Mouse (Mus musculus) gastrocnemius, adult 18-20 months (tissue): Measurements from ENCODE around the gene Rflnb. TPM values are rescaled to one million over a fixed set of nuclear protein-coding genes. Genes with fewer than 3 reads are reported as not detected.

Experiments used
- DNase-seq: peaks from one replicate; pipeline ENCODE4 v3.0.0; 2021; ENCODE audit warnings: low spot score
- long read RNA-seq, 2 experiments: library from polyadenylated mRNA; stranded (forward); transcript quantifications; one replicate each; pipeline ENCODE4 v2.0.0; 2021
- total RNA-seq, 2 experiments: library from RNA; stranded (reverse); gene quantifications; 2 replicates each; pipeline ENCODE4 v1.2.3; 2021

Rflnb gene
- total RNA-seq: 10 to 100 TPM; 10.9 to 16.1 TPM
- long read RNA-seq, experiment 1, transcript Rflnb-201 (3 exons, 3,512 nt): major isoform, 29 of 33 reads
- long read RNA-seq, experiment 1, partial matches to known transcripts: 0 of 33 reads
- long read RNA-seq, experiment 1, other reads (novel, unspliced or antisense): 4 of 33 reads
- long read RNA-seq, experiment 2, transcript Rflnb-201 (3 exons, 3,512 nt): major isoform, 14 of 16 reads
- long read RNA-seq, experiment 2, partial matches to known transcripts: 0 of 16 reads
- long read RNA-seq, experiment 2, other reads (novel, unspliced or antisense): 2 of 16 reads

DNA sequence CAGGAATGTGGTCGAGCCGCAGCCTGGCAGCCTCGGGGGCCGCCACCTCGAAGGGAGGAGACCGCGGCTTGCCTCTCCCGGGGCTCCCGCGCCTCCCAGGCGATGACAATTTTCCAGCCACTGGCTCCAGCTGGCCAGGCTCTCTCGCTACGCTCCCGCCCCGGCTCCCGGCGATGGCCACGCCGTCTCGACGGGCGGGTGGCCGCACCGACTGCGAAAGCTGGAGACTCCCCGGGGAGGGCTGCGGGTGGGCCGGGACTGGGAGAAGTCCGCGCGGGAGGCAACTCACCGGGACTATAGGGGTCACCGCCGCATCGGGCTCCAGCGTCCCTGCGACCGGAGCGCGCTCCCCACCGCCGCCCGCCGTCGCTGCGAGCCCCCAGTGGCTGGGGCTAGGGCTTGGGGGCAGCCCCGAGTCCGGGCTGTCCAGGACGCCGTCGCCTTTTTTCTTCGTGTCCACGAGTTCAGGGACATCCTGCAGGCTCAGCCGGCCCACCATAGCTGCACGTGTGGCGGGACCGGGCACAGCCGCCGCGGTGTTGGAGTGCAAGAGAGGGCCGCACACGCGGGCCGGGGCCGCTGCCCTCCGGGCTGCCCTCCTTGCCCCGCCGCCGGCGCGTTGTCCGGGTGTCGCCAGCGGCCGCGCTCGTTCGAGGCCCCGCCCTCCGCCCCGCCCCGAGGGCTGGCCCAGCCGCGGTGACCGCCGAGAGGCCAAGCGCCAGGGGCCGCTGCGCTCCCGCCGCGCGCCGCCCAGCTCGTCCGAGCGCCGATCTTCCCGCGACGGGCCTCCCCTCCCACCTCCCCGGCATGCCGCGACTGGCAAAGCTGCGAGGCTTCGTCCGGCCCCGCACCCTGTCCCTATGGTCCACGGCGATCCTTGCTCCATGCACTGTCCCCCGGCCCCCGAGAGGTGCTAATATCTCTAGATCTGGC is at the start of gene Rflnb:
Gene Rflnb (minus strand): TSS at position 644 of the 933 bp plus-strand sequence.
- DNase-seq: peak; percentile 87

DNA sequence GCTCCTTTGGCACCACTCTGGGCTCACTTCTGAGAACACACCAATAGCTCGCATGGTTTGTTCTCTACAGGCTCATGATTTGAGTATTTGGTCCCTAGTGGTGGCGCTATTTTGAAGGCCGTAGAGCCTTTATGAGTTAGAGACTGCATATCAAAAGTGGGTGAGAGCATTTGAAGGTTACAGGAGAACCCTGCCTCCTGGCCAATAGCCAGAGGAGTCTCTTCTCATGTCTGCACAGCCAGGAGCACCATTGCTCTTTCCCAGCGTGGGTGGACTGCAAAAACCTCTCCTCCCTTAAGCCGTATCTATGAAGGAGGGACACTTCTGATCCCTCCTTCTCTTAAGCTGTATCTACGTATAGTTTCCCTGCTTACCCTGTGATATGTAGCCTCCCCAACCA is 49.8 kb upstream of the Rflnb start:
- no peak for DNase-seq

DNA sequence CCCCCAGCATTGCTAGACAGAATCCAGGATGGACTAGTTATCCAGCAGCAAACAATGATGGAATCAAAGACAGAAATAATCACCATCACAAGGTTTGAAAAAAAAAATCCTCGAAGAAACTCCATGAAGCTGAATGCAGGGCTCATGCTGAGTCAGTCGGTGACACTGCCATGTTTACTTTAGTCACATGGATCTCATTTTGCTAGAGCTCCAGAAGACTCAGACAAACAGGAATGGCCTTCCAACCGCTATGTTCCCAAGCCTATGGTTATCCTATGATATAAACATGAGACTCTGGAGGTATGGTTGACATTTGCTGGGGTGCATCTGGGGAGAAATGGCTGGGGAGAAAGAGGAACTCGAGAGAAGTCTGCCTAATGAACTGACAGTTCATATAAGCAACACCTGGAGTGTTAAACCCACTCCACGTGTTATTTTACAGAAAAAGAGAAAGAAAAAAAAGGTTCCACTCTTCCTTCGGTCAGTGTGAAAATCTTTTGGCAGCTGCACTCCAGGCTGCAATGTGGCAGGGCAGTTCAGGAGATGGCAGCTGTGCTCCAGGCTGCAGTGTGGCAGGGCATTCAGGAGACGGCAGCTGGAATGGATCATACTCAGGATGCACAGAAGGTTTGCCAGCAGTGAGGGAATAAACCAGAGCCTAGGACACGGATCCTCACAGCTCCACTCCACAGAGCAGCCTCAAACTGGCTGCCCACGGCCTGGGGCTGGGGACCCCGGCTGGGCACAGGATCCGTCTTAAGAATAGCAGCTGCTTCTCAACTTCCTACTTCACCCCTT is 46.9 kb upstream of the Rflnb start:
- DNase-seq: no peak

DNA sequence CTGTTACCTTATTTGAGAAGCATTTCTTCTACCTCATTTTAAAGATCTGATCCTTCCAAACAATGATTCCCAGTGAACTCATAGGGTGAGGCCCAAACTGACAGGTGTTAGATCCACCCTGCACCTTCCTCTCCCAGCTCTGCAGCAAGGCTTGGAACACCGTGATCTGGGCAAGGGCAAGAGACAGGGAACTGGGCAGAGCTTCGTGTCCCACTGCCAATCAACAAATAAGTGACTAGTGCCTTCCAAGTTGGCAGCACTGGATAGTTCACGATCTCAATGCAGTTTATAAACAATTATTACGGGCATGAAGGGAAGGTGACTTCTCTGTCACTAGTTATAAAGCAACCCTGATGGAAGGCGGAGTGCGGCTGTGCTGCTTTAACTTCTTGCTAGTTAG is 42.2 kb upstream of the Rflnb start:
- DNase-seq: peak; percentile 62

DNA sequence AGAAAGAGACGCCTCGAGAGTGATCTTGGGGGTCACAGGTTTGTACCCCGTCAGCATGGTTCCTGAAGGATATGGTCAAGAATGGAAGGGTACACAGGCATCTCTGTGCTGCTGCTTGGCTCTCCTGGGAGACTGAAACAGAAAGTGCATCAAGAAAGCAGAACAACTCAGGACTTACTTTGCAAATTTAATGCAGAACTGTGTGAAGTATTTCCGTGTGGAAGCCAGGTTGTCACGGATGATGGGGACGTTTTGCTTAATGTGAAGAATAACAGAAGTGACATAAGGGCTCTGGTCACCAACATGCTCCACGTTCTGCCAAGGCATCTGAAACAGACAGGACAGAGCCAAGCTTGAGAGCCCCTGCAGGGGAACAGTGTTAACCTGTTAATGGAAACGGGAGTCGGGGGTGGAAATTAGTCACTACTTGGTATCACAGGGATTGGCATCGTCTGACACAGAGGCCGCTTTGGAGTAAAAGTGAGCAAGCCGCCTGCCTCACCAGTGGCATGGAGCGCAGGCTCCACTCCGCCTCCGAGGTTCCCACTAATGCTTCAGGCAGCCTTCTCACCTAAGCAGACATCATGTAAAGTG is 39.1 kb upstream of the Rflnb start:
- DNase-seq: no peak

DNA sequence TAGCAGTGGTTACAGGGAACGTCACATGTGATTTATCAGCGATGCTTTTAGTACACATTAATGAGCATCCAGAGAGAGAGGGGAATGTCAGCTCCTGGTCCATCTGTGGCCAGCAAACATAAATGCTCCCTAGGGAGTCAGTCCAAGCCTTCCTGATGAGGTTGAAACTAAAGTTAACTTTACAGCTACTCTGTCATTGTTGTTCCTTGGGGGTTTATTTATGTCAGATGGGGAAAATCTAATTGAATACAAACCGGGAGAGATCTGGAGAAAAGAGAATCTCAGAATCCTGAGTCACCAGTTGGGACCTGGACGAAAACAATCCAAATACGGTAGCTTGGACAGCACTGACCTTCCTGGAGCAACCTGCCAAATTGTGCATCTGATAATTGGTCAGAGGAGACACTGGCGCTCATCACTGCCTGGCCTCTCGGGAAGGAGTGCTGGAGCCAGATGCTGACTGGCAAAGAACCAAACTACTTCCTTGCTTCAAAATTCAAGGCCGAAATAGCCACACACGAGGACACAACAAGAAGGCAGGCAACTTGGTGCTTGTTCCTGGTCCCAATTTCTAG is 38.0 kb upstream of the Rflnb start:
- peak; percentile 54 for DNase-seq

DNA sequence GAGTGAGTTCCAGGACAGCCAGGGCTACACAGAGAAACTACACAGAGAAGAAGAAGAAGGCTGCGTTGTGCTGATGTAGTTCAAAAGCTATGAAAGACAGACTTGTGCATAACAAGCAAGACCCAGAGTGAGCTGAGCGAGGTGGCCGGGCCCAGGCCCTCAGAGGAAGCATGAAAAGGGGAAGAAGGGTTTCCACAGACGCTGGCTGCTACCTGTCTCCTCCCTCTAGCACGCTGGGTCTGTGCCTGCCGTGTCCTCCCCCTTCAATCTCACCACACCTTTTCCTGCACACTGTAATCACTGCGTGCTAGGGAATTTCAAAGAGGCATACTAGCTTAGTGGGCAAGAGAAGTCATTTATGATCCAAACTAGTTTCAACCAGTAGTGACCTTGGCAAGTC is 36.8 kb upstream of the Rflnb start:
- no peak for DNase-seq

DNA sequence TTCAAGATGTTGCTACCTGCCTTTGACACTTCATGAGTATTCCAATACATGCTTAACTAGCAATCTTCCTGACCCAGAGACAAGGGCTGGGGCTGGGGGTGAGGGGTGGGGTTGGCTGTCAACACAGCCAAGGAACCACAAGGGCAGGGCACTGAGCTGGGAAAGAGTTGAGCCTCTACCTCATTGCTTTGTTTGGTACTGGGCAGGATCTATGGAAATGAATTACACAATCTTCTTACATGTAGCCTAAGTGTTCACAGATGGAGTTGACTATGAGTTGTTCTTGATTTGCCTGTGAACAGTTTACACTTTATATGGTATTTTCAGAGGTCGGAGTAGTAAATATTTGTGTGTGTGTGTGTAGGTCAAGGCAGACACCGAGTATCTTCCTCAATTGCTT is 33.3 kb upstream of the Rflnb start:
- no peak for DNase-seq

DNA sequence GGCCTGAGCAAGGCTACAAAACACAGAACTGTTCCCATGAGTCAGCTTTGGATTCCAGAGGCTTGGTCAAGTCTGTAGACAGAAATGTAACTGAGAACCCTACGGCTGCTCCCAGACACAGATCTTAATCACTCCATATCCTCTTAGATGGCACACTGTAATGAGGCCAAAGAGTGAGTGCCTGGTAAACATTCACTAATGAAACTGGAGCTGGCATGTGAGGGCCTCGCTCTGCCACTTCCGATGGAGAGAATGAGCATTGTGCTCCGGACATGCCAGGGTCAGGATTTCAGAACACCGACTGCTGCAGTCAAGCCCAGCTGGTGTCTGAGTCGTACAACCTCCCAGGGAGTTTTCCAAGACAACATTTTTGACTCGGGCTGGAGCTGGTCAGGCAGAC is 32.4 kb upstream of the Rflnb start:
- DNase-seq: no peak

DNA sequence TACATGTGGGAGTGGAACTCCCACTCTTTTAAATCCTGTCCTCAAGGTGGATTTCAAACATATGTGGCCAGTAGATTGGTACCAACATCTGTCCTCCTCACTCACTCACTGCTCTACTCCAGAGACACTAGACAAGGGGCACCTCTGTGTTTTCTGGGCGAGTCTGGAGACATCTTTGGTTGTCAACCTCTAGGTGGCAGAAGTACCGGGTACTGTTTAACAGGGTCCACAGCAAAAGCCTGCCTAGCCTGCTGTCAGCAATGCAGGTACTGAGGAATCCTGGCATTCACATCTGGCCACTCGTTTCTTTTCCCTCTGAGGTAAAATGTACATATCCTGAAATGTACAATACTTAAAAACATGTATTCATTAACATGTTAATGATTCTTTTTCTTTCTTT is 28.9 kb upstream of the Rflnb start:
- no peak for DNase-seq

DNA sequence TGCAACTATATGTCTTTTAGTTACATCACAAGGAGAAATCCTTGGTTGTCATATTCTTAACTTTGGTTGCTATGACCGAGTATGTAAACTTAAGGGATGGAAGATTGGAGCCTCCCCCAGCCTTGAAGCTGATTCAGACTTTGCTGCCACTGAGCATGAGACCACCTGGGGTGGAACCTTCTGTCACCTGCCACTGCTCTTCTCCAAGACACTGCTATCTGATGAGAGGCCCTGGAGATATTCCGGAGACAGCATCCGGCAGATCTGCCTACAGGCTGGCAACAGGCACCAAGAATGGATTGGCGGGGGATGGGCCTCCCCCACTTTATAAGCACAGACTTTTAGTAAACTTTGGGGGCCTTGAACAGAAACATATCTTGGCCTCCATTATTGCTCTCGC is 24.9 kb upstream of the Rflnb start:
- no peak for DNase-seq

DNA sequence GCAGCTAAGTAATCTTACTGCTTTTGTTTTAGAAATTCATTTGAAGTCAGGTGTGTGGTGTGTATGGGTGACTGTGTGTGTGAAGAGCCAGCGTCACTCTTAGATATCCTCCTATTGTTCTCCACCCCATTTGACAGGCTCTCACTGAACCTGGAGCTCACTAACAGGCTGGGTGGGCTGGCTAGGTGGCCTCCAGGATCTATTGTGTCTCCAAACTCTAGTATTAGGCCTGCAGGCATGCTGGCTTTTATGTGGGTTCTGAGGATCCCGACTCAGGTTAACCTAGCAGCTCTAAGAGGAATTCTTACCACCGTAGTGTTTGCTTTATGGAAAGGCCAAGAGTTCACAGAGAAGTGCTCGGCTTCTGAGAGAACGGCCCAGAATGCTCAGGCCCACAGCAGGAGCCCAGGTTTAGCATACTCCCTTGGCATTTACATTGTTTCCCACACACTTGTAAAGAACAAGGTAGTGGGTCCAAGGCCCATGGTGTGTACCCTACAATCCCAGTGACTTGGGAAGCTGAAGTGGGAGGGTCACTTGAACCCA is 23.5 kb upstream of the Rflnb start:
- no peak for DNase-seq

DNA sequence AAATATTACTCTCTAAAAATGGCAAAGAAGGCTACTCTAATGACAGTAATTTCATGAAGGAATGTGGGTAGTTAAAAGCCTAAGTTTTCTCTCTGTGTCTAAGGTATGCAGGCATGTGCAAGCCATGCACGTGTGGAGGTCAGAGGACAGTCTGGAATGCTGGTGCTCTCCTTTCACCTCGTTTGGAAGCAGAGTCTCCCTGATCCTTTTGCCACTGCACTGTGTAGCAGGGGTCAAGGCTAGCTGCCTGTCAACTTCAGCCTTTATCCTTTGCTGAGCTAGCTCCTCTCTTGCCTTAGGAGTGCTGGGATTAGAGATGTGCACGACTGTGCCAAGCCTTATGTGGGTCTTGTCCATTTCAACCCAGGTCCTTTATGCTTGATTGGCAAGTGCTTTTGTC is 22.9 kb upstream of the Rflnb start:
- DNase-seq: no peak

DNA sequence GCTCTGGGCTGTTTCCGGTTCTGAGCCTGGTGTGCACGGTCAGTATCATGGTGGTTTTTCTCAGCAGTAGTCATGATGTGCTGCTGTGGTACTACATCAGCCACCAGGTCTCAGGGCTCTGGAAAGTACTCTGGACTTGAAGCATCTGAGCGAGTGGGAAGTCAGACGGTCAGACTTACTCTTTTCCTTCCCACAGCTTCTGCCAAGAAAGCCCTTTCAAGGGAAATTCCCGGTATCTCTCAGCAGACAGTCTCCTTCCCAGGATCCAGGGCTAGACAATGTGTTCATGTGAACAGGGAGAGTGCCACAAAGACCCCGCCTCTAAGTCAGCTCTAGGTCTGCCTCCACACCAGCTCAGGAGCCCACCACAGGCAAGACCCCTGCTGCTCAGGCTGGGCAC is 17.8 kb upstream of the Rflnb start:
- DNase-seq: no peak

DNA sequence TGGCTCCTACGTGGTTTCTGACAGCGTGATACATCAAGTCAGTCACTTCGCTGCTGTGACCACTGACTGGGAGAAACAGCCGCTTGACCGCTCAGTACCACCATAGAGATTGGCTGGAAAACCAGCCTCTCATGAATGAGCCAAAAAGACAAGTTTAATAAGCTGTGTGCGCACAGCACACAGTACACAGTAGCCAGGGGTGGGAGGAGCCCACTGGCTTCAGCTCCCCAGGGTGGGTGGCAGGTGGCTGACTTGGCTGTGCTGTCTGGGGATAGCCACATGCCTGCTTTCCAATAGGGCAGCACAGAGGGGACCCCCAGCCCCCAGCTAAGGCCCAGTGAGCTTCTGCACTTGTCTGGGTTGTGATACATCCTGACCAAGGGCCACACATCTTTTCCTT is 16.9 kb upstream of the Rflnb start:
- no peak for DNase-seq

DNA sequence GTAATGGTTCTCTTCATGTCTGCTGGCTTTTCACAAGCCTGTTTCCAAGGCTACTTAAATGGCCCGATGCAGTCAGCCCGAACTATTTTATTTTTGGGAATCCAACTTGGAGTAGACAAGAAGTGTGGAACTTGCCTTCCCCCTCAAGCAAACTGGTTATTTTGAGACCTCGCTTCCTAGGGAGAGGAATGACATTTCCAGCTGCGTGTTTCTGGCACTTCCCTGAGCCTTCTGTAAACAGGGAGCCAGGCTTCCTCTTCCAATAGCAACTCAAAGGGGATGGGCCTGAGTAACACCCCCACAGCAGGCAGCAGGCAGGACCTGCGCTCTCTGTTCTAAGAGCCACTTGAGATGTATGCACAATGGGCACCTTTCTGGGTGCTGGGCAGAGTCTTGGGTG is 15.3 kb upstream of the Rflnb start:
- peak; percentile 50 for DNase-seq

DNA sequence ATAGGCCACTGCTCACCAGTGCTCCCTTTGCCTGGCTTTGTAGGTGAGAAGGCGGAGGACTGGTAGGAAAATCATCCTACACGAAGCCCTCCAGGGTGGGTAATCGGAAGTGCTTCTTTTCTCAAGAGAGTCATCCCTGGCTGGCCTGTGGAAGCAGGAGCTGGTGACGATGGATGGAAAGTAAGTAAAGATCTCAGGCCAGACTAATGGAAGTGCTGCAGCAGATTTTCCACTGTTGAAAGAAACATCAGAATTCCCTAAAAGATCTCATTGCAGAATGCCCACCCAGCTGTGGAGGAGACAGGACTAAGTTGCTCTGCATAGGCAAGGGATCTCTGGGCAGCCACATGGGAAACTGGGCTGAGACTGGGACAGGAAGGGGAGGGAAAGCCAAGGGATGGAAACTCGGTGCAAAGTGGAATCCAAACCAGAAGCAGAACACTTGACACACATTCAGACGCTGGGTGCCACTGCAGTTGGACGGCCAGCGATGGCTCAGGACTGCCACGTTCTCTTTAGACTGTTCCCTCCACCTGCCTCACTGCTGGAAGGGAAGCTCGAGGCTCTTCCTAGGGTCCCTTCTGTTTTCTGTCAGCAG is 14.6 kb upstream of the Rflnb start:
- DNase-seq: no peak

DNA sequence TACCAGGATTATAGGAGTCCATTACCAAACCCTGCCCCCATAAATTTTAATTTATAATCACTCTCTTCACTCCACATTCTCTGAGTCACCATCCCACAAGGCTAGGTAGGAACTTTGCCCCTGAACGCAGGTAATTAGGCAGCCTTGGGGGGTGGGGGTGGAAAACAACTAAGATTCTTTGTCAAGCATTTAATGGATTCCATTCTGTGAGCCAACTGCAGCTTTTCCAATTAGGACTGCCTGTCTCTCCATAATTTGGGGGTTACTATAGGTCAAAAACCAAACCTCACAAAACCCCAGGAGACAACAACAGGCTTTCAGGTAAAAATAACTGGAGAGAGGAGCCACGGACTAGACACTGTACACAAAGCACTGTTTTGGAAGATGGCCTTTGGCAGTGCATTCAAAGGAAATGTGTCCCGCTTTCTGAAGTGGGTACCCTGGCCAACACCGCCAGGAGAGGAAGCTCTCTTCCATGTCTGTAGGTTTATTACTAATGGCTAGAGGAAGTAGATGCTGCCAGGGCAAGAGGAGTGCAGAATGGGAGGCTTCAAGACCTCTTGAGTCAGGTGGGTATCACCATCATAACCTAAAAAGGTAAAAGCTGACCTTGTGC is 13.3 kb upstream of the Rflnb start:
- no peak for DNase-seq

DNA sequence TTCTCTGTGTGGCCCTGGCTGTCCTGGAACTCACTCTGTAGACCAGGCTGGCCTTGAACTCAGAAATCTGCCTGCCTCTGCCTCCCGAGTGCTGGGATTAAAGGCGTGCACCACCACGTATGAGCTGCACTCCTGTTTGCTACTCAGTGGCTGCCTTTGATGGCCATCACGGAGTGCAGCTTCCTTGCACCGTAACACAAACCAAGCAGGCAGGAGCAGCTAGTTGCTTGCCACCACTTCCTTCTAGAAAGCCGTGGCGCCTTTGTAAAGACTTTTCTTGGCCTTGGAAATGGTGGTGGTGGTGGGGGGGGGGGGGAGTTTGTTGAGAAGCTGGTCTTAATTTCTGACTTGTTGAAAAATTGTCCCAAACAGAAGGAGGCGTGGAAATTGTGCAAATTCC is 12.5 kb upstream of the Rflnb start:
- no peak for DNase-seq
